Mouse (Mus musculus) ES-E14 (cell line): ENCODE results near the gene Krtap2-4.

ENCODE experiments used
- CHD2 ChIP-seq: IDR thresholded peaks from 2 replicates; pipeline ENCODE4 v1.6.1; 2014; ENCODE audit warnings: mild to moderate bottlenecking, low read depth, low read length, inconsistent platforms
- HCFC1 ChIP-seq: IDR thresholded peaks from 2 replicates; pipeline ENCODE4 v1.6.1; 2012; ENCODE audit warnings: low read length, inconsistent platforms, borderline replicate concordance; ENCODE audit not compliant: insufficient read depth
- MAFK ChIP-seq: IDR thresholded peaks from 2 replicates; pipeline ENCODE4 v1.6.1; 2014; ENCODE audit warnings: mild to moderate bottlenecking, low read depth, low read length, inconsistent platforms; ENCODE audit not compliant: insufficient read depth
- ZNF384 ChIP-seq: IDR thresholded peaks from 2 replicates; pipeline ENCODE4 v1.6.1; 2012; ENCODE audit warnings: low read depth, low read length, inconsistent platforms

DNA sequence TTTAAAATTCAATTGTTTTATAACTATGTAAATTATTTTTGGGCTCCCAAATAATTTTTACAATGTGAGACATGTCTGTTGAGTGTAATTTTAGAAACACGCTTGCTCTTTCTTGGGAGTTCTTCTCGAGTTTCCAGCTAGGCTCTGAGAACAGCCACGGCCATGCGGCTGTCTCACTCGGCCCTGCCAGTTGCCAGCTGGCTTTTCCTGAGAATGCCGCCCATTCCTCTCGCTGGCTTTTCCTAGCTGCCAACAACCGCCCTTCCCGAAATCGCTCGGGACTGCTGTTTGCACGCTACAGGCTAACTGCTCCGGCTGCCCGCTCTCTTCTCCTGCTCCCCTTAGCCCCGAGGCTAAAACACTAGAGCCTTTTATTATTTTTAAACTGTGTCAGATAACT lies 31.8 kb upstream of the Krtap2-4 start:
- TF ChIP-seq ZNF384, result no peak
- TF ChIP-seq MAFK, result no peak
- TF ChIP-seq HCFC1, result no peak
- TF ChIP-seq CHD2, result no peak
